Mouse (Mus musculus) erythroblast, embryonic 14.5 days (primary cell): Measurements from ENCODE around the gene Ccdc155. TPM values are rescaled to one million over a fixed set of nuclear protein-coding genes. Genes with fewer than 3 reads are reported as not detected.

ENCODE experiments used
- H3K27me3 ChIP-seq: 2 replicates; pipeline ENCODE4 v1.6.1; 2012; ENCODE audit warnings: inconsistent platforms; ENCODE audit not compliant: control insufficient read depth
- H3K36me3 ChIP-seq: 2 replicates; pipeline ENCODE4 v1.6.1; 2012; ENCODE audit warnings: mild to moderate bottlenecking, inconsistent platforms; ENCODE audit not compliant: control insufficient read depth
- H3K4me1 ChIP-seq: 2 replicates; pipeline ENCODE4 v1.6.1; 2012; ENCODE audit warnings: inconsistent platforms; ENCODE audit not compliant: control insufficient read depth
- H3K4me3 ChIP-seq: replicated peaks from 2 replicates; pipeline ENCODE3; 2012; ENCODE audit warnings: moderate library complexity, mild to moderate bottlenecking, inconsistent platforms
- H3K9me3 ChIP-seq: 2 replicates; pipeline ENCODE4 v1.6.1; 2012; ENCODE audit warnings: low read length, inconsistent platforms, mixed read lengths; ENCODE audit not compliant: control insufficient read depth
- GATA1 ChIP-seq: IDR thresholded peaks from 2 replicates; pipeline ENCODE4 v1.6.1; 2012; ENCODE audit warnings: low read length, inconsistent platforms, mixed read lengths
- TAL1 ChIP-seq: IDR thresholded peaks from 3 replicates; pipeline ENCODE4 v1.6.1; 2012; ENCODE audit warnings: low read length, inconsistent platforms, mixed read lengths
- polyA plus RNA-seq: library from polyadenylated mRNA; stranded (reverse); fragments of >175 nt; gene quantifications from 2 replicates; pipeline ENCODE4 v1.2.3, GENCODE M21; 2012

The Ccdc155 gene
- polyA plus RNA-seq, 1 experiment = 0.05 TPM

DNA sequence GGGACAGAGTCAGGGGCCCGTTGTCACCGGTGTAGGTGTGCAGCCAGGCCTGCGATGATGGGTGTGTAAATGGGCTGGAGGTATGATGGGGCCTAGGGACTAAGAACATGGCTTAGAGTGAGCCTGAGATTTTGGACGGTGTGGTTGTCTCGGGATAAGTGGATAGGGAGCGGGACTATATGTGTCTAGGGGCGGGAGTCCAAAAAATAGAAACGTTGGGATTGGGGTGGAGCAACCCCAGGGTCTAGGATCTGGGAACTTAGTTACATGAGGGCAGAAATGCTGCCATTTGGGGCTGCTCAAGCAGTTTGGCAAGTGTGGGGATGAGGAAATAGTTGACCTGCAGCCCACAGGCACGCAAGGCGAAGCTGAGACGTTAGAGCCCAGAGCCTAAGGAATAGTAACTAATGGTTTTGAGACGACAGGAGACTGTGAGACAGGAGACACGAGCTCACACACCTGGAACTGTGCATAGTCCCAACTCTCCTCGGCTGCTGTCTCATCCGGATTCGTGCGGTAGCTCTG, 31.0 kb upstream of the Ccdc155 start:
- H3K36me3 ChIP-seq = no peaks in the 10 kb centered on the region
- no peaks in the 10 kb centered on the region for H3K9me3 ChIP-seq
- peaks cover 50% of the 10 kb centered on the region for H3K4me1 ChIP-seq
- H3K27me3 ChIP-seq = peaks cover 15% of the 10 kb centered on the region
- TF ChIP-seq GATA1 = no peak
- no peak for TF ChIP-seq TAL1
- H3K4me3 ChIP-seq = no peak overlapping the region

DNA sequence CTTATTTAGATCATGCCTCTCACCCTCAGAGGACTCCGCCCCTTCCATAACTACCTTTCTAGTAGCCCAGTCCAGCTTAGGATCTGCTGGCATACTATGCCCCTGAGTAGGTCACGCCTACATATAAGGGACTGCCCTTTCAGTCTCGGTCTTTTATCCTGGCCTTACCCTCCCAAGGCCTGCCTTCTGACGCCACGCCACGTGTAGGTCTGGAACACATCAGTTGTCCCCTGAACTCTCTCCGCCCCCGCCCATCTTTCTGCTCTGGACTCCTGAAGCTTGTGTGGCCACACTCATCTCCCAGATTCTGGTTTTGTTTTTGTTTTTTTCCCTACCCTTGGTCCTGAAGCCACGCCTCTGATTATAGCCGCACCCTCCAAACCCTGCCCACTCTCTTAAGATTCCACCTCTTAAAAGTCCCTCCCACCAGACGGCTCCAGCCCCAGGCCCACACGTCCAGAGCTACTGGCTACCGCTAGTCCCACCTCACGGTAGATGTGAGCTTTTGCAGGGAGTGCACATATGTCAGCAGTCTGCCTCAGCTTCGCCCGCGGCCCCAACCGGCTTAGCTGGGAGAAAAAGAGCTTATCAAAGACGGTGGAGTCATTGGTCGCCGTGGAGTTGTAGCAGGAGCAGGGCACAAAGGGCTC, 30.4 kb upstream of the Ccdc155 start:
- H3K36me3 ChIP-seq = no peaks in the 10 kb centered on the region
- peaks cover 12% of the 10 kb centered on the region; the same call in 1 of the 2 replicates for H3K27me3 ChIP-seq
- TF ChIP-seq TAL1 = no peak
- TF ChIP-seq GATA1 = no peak
- peak overlapping the region; percentile 8 for H3K4me3 ChIP-seq
- no peaks in the 10 kb centered on the region for H3K9me3 ChIP-seq
- H3K4me1 ChIP-seq = peaks cover 48% of the 10 kb centered on the region

GRCm38 (mm10) chr7:45234333-45234841, 29.7 kb upstream of the Ccdc155 start:
- no peaks in the 10 kb centered on the region for H3K9me3 ChIP-seq
- no peak for TF ChIP-seq TAL1
- TF ChIP-seq GATA1 = no peak
- no peaks in the 10 kb centered on the region for H3K36me3 ChIP-seq
- no peak overlapping the region for H3K4me3 ChIP-seq
- H3K4me1 ChIP-seq = peaks cover 48% of the 10 kb centered on the region
- H3K27me3 ChIP-seq = peaks cover 12% of the 10 kb centered on the region; the same call in 1 of the 2 replicates

DNA sequence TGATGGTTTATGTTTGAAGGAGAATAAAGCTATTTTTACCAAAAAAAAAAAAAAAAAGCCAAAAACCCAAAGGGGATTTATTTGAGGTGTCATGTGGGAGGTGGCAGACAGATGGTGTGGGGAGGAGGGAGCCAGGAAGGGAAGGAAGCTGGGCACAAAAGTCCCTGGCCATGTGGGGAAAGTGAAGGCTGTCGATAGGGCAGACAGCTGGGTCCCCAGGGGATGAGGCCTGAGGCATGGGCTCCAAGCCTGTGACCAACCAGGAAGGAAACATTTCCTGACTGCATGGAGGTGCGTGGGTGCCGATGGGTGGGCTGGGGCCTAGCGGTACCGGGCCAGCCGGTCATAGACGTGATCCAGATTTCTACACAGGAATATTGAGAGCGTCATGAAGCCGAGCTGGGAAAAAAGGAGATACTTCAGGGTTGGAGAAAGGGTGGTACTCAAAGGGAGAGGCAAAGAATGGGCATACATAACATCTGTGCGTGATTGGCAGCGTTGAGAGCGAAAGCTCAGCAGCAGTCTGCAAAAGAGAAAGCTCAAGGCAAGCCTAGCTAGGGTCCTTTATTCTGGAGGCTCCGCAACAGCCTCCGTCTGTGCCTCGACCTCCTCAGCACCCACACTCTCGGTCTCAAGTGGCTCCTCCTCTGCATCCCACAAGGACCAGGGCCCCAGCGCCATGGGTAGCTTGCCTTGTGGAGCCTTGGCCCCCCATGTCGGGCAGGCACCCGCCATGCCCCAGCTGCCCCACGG, 29.1 kb upstream of the Ccdc155 start:
- no peak overlapping the region for H3K4me3 ChIP-seq
- H3K9me3 ChIP-seq = no peaks in the 10 kb centered on the region
- H3K36me3 ChIP-seq = no peaks in the 10 kb centered on the region
- H3K27me3 ChIP-seq = peaks cover 12% of the 10 kb centered on the region; the same call in 1 of the 2 replicates
- peaks cover 41% of the 10 kb centered on the region for H3K4me1 ChIP-seq
- no peak for TF ChIP-seq GATA1
- no peak for TF ChIP-seq TAL1

DNA sequence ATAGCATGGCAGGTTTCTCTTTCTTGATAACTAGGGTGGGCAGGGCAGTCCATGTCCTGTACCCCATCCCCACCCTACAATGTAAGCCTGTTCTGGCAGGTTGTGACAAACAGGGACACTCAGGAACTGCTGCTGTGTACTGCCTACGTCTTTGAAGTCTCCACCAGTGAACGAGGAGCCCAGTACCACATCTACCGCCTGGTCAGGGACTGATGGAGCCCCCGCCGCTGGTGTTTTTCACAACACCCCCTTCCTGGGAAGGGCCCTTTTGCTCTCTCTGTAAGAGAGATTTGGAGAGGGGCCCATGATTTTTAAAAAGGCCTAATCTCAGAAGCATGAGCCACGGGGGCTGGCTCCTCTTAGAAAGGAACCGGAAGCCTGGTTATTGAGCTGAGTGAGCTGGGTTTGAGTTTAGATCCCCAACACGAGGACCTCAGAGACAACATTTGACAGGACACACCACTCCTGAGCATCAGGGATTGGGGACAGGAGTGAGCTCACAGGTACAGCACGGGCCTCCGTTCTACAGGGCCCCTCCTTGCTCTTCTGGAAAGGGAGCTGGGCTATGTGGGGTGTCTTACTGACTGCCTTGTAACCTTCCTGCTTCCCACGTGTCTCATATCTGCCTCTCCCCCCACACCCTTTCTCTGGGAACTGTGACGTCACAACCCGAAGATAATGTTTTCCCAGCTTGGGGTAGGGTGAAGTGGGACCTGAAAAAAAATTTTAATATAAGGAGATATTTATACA, 28.2 kb upstream of the Ccdc155 start:
- H3K4me1 ChIP-seq = peaks cover 33% of the 10 kb centered on the region
- H3K36me3 ChIP-seq = no peaks in the 10 kb centered on the region; the same call in 1 of the 2 replicates
- no peak overlapping the region for H3K4me3 ChIP-seq
- H3K9me3 ChIP-seq = no peaks in the 10 kb centered on the region
- TF ChIP-seq GATA1 (no peak), TAL1 (no peak)
- peaks cover 12% of the 10 kb centered on the region; the same call in 1 of the 2 replicates for H3K27me3 ChIP-seq

DNA sequence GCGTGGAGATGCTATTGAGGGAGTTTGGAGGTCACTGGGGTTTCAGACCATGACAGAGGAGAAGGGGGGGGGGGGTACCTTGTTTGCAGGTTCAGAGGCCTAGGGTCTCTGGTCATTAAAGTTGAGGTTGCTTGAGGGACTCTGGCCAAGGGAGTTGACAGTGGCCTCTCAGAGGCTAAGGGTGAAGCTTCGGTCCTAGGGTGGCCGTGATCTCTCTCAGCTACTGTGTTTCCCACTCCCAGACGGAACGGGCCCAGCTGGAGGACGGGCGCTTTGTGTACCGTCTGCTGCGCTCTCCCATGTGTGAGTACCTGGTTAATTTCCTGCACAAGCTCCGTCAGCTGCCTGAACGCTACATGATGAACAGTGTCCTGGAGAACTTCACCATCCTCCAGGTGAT, 27.2 kb upstream of the Ccdc155 start:
- no peaks in the 10 kb centered on the region; the same call in 1 of the 2 replicates for H3K36me3 ChIP-seq
- no peak overlapping the region for H3K4me3 ChIP-seq
- TF ChIP-seq TAL1 = no peak
- no peak for TF ChIP-seq GATA1
- H3K27me3 ChIP-seq = peaks cover 12% of the 10 kb centered on the region; the same call in 1 of the 2 replicates
- no peaks in the 10 kb centered on the region for H3K9me3 ChIP-seq
- H3K4me1 ChIP-seq = peaks cover 30% of the 10 kb centered on the region

DNA sequence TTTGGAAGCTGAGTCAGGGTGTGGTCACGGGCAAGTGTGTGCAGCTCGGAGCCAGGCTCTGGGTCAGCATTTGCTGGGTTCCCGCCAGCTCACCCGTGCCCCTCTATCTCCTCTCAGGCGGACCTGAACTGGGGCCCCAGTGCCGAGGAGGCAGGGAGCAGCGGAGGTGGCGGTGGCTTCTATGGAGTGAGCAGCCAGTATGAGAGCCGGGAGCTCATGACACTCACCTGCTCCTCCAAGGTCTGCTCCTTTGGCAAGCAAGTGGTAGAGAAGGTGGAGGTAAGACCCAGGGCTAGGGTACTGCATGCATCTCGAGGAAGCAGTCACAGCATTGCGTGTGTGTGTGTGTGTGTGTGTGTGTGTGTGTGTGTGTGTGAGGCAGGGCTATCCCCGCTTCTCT, 26.5 kb upstream of the Ccdc155 start:
- Histone ChIP-seq H3K27me3 (peaks cover 12% of the 10 kb centered on the region; the same call in 1 of the 2 replicates), H3K36me3 (no peaks in the 10 kb centered on the region; the same call in 1 of the 2 replicates), H3K4me1 (peaks cover 30% of the 10 kb centered on the region), H3K4me3 (no peak overlapping the region), H3K9me3 (no peaks in the 10 kb centered on the region)
- TF ChIP-seq GATA1 (no peak), TAL1 (no peak)

- H3K9me3 ChIP-seq = no peaks in the 10 kb centered on the region
- H3K4me1 ChIP-seq = peaks cover 20% of the 10 kb centered on the region
- peaks cover 4% of the 10 kb centered on the region; the same call in 1 of the 2 replicates for H3K27me3 ChIP-seq
- no peak overlapping the region for H3K4me3 ChIP-seq
- H3K36me3 ChIP-seq = no peaks in the 10 kb centered on the region; the same call in 1 of the 2 replicates
- TF ChIP-seq GATA1 = no peak
- TF ChIP-seq TAL1 = no peak
These were observed 24.9 kb upstream of the Ccdc155 start for GRCm38 (mm10) chr7:45229459-45230203.
